Mouse (Mus musculus) CH12.LX (cell line): ENCODE measurements around the gene Cxcl5. TPM values are rescaled to one million over a fixed set of nuclear protein-coding genes. Genes with fewer than 3 reads are reported as not detected.

ENCODE experiments used
- DNase-seq: peaks from one replicate; pipeline ENCODE4 v3.0.0-alpha.2; 2013; ENCODE audit errors: extremely low read depth
- H3K27ac ChIP-seq: 2 replicates; pipeline ENCODE4 v1.5.1; 2012; ENCODE audit warnings: low read depth, mild to moderate bottlenecking, control low read depth, moderate library complexity; ENCODE audit not compliant: insufficient read depth
- H3K27me3 ChIP-seq: replicated peaks from 2 replicates; pipeline ENCODE3; 2012; ENCODE audit warnings: inconsistent platforms
- H3K36me3 ChIP-seq, 2 experiments: replicated peaks in 1 of 2; 2 replicates each; pipeline versions ENCODE3 to v1.6.1; 2012; ENCODE audit warnings: inconsistent platforms in 1 of 2, low read length in 1 of 2, mild to moderate bottlenecking in 1 of 2, mixed read lengths in 1 of 2, moderate library complexity in 1 of 2; ENCODE audit not compliant: control insufficient read depth in 1 of 2, insufficient read depth in 1 of 2
- H3K4me1 ChIP-seq, 2 experiments: 2 replicates each; pipeline ENCODE4 v1.6.1; 2012; ENCODE audit warnings: inconsistent platforms in 1 of 2, moderate library complexity in 1 of 2; ENCODE audit not compliant: insufficient read depth in 2 of 2, control insufficient read depth in 1 of 2
- H3K4me2 ChIP-seq: 2 replicates; pipeline ENCODE4 v1.6.1; 2012; ENCODE audit warnings: low read depth, mild to moderate bottlenecking, control low read depth; ENCODE audit not compliant: poor library complexity, insufficient read depth, severe bottlenecking
- H3K4me3 ChIP-seq, 3 experiments: fragments of 150-350 bp in 1 of 3; sonication (generic) in 1 of 3; replicated peaks in 1 of 3; 2 replicates each; pipeline versions ENCODE3 to v1.5.1; 2011 to 2012; ENCODE audit warnings: low read depth in 2 of 3, low read length in 2 of 3, mild to moderate bottlenecking in 2 of 3, moderate library complexity in 2 of 3, control low read depth in 1 of 3, improper control_type of control experiment in 1 of 3, inconsistent platforms in 1 of 3, mixed read lengths in 1 of 3; ENCODE audit not compliant: poor library complexity in 1 of 3
- H3K79me2 ChIP-seq: replicated peaks from 2 replicates; pipeline ENCODE4 v1.6.1; 2012; ENCODE audit warnings: mild to moderate bottlenecking, moderate library complexity; ENCODE audit not compliant: control insufficient read depth, poor library complexity, insufficient read depth, severe bottlenecking; ENCODE audit errors: extremely low read depth
- H3K9ac ChIP-seq: 2 replicates; pipeline ENCODE4 v1.6.1; 2012; ENCODE audit warnings: low read depth, mild to moderate bottlenecking, control low read depth, moderate library complexity; ENCODE audit not compliant: insufficient read depth
- H3K9me3 ChIP-seq: replicated peaks from 2 replicates; pipeline ENCODE3; 2012; ENCODE audit warnings: low read length, inconsistent platforms, mixed read lengths
- BHLHE40 ChIP-seq: IDR thresholded peaks from 2 replicates; pipeline ENCODE4 v1.6.1; 2011; ENCODE audit warnings: mild to moderate bottlenecking, low read depth, low read length, improper control_type of control experiment
- CHD1 ChIP-seq: IDR thresholded peaks from 2 replicates; pipeline ENCODE4 v1.6.1; 2012; ENCODE audit warnings: low read depth, low read length, improper control_type of control experiment, inconsistent platforms
- E2F4 ChIP-seq: IDR thresholded peaks from 2 replicates; pipeline ENCODE4 v1.6.1; 2011; ENCODE audit warnings: low read depth, low read length, improper control_type of control experiment; ENCODE audit not compliant: insufficient replicate concordance
- ELF1 ChIP-seq: IDR thresholded peaks from 2 replicates; pipeline ENCODE4 v1.6.1; 2014; ENCODE audit warnings: low read depth, mild to moderate bottlenecking, inconsistent platforms, low read length, improper control_type of control experiment
- GABPA ChIP-seq: IDR thresholded peaks from 2 replicates; pipeline ENCODE4 v1.6.1; 2012; ENCODE audit warnings: low read depth, low read length, improper control_type of control experiment, inconsistent platforms; ENCODE audit not compliant: insufficient replicate concordance
- IRF4 ChIP-seq: IDR thresholded peaks from 2 replicates; pipeline ENCODE4 v1.6.1; 2014; ENCODE audit warnings: low read depth, mild to moderate bottlenecking, inconsistent platforms, low read length, improper control_type of control experiment
- JUND ChIP-seq: conservative IDR thresholded peaks from 2 replicates; pipeline ENCODE4 v1.6.1; 2011; ENCODE audit warnings: low read depth, low read length, improper control_type of control experiment
- KAT2A ChIP-seq: IDR thresholded peaks from 2 replicates; pipeline ENCODE4 v1.6.1; 2012; ENCODE audit warnings: low read length, improper control_type of control experiment, inconsistent platforms; ENCODE audit not compliant: insufficient replicate concordance
- MAFK ChIP-seq: IDR thresholded peaks from 2 replicates; pipeline ENCODE4 v1.6.1; 2011; ENCODE audit warnings: low read length, improper control_type of control experiment; ENCODE audit not compliant: insufficient replicate concordance
- MAZ ChIP-seq: IDR thresholded peaks from 2 replicates; pipeline ENCODE4 v1.6.1; 2012; ENCODE audit warnings: low read depth, mild to moderate bottlenecking, inconsistent platforms, low read length, improper control_type of control experiment, moderate library complexity
- MYC ChIP-seq: IDR thresholded peaks from 2 replicates; pipeline ENCODE4 v1.6.1; 2011; ENCODE audit warnings: low read depth, mild to moderate bottlenecking, improper control_type of control experiment, low read length
- NELFE ChIP-seq: IDR thresholded peaks from 2 replicates; pipeline ENCODE4 v1.6.1; 2011; ENCODE audit warnings: low read depth, low read length, improper control_type of control experiment
- NRF1 ChIP-seq: IDR thresholded peaks from 2 replicates; pipeline ENCODE4 v1.6.1; 2014; ENCODE audit warnings: low read depth, mild to moderate bottlenecking, inconsistent platforms, low read length, improper control_type of control experiment, moderate library complexity
- POLR2AphosphoS2 ChIP-seq: IDR thresholded peaks from 2 replicates; pipeline ENCODE4 v1.6.1; 2011; ENCODE audit warnings: low read depth, low read length, improper control_type of control experiment
- RAD21 ChIP-seq: IDR thresholded peaks from 2 replicates; pipeline ENCODE4 v1.6.1; 2011; ENCODE audit warnings: low read depth, mild to moderate bottlenecking, low read length, improper control_type of control experiment, moderate library complexity
- RCOR1 ChIP-seq: conservative IDR thresholded peaks from 2 replicates; pipeline ENCODE4 v1.6.1; 2012; ENCODE audit warnings: low read depth, mild to moderate bottlenecking, inconsistent platforms, low read length, improper control_type of control experiment
- TBP ChIP-seq: conservative IDR thresholded peaks from 2 replicates; pipeline ENCODE4 v1.6.1; 2011; ENCODE audit warnings: low read depth, low read length, improper control_type of control experiment
- TCF12 ChIP-seq: IDR thresholded peaks from 2 replicates; pipeline ENCODE4 v1.6.1; 2014; ENCODE audit warnings: low read depth, mild to moderate bottlenecking, inconsistent platforms, low read length, improper control_type of control experiment
- UBTF ChIP-seq: IDR thresholded peaks from 2 replicates; pipeline ENCODE4 v1.6.1; 2012; ENCODE audit warnings: low read depth, mild to moderate bottlenecking, inconsistent platforms, low read length, improper control_type of control experiment, moderate library complexity
- USF1 ChIP-seq: IDR thresholded peaks from 2 replicates; pipeline ENCODE4 v1.6.1; 2014; ENCODE audit warnings: low read depth, mild to moderate bottlenecking, inconsistent platforms, low read length, improper control_type of control experiment
- USF2 ChIP-seq: conservative IDR thresholded peaks from 2 replicates; pipeline ENCODE4 v1.6.1; 2011; ENCODE audit warnings: low read depth, low read length, improper control_type of control experiment
- ZC3H11A ChIP-seq: IDR thresholded peaks from 2 replicates; pipeline ENCODE4 v1.6.1; 2012; ENCODE audit warnings: low read depth, mild to moderate bottlenecking, inconsistent platforms, low read length, improper control_type of control experiment
- dilution Hi-C: fragments of 300-500 bp; cut with MboI; formaldehyde crosslinking; loops from 2 replicates; pipeline ENCODE4 v1.14.3; 2020; ENCODE audit warnings: low sequenced_read_pairs; ENCODE audit not compliant: extremely low pct_unique_long_range_greater_than_20kb, extremely low pct_ligation_motif_present
- in situ Hi-C: fragments of 300-500 bp; cut with MboI; formaldehyde crosslinking; loops from 3 replicates; pipeline ENCODE4 v1.14.3; 2019; ENCODE audit warnings: low sequenced_read_pairs, low pct_ligation_motif_present, low pct_unique_long_range_greater_than_20kb, mixed read lengths
- polyA plus RNA-seq: library from polyadenylated mRNA; unstranded; fragments of >175 nt; gene quantifications from 2 replicates; pipeline ENCODE4 v1.2.1, GENCODE M21; 2012; ENCODE audit warnings: low read depth; ENCODE audit not compliant: insufficient read length
- total RNA-seq, 2 experiments: library from RNA; depleted of rRNA; stranded (reverse); fragments of 300-350 nt in 1 of 2; fragments of >200 nt in 1 of 2; gene quantifications; 2 replicates each; pipeline ENCODE4 v1.2.3; 2012 to 2014

The Cxcl5 gene
- total and polyA plus RNA-seq, 3 experiments: not detected

DNA sequence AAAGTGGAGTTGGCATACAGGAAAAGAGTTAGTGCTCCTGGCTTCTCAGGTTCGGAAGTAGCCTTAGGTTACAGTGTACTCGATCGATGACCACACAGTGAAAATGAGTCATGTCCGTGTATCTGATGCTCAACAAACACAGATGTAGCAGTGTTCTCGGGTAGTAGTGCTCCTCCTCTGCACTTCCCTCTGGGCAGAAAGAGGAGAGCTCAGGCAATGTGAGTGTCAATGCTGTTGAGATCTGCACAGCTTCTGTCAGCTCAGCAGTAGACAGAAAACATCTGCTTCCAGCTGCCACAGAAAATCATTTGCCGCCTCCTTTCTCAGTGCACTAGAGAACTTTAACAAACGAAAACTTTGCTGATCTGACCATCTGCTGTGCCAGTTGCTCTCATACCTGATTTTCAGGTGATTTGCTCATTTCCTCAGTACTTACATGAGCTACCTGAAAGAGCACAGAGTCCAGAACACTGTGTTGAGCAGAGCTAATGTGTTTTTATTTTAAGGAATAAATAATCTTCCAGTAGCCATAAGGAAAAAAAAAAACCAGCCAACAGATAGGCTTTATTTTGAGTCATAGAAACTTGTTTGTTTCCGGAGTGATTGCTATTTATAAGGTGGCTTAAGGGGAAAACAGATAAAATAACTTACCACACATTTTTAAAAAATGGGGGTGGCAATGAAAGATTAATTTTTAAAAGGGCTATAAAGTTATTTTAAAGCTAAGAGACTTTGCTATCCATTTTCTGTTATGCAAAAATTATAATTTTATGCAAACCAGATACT is 6.9 kb downstream of the Cxcl5 start:
- in situ Hi-C loops (no loop called here), dilution Hi-C loops (no loop called here)
- DNase-seq: no peak
- H3K4me1 ChIP-seq: peaks cover 0 to 25% of the 10 kb centered on the region in 2 experiments; a peak in 2 of 4 replicates
- H3K4me2 ChIP-seq: no peak overlapping the region
- H3K4me3 ChIP-seq: no peak overlapping the region
- no peaks in the 10 kb centered on the region for H3K79me2 ChIP-seq
- H3K9me3 ChIP-seq: no peaks in the 10 kb centered on the region
- no peak overlapping the region for H3K27ac ChIP-seq
- no peak overlapping the region for H3K9ac ChIP-seq
- no peaks in the 10 kb centered on the region for H3K27me3 ChIP-seq
- no peaks in the 10 kb centered on the region for H3K36me3 ChIP-seq
- TF ChIP-seq USF1 (no peak), KAT2A (no peak), MAZ (no peak), JUND (no peak), UBTF (no peak), MYC (no peak)

DNA sequence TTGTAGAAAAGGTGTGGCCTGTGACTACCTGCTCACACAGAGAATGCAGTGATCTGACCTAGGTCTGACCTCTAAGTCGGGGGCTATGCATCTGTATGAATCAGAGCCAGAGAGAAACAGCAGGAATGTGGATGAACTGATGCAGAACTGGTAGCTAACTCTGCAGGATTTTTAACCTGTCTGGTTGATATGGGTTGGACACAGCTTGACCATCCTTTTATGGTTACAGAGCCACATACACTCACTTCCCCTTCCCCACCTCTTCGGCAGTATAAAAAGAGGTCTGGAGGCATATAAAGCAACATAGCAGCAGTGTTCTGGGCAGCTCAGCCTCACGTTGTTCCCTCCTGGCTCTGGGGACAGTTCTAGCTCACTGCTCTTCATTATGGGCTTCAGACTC is 9.1 kb downstream of the Cxcl5 start, which contains the start of gene Ppbp:
Gene Ppbp (plus strand): TSS at position 301 of the 400 bp plus-strand sequence.
- no peaks in the 10 kb centered on the region for H3K9me3 ChIP-seq
- no peak within 1 kb of the TSS for H3K9ac ChIP-seq
- no peak for DNase-seq
- H3K36me3 ChIP-seq: no peaks in the 10 kb centered on the region
- no peaks in the 10 kb centered on the region for H3K27me3 ChIP-seq
- in situ Hi-C loops (no loop called here), dilution Hi-C loops (no loop called here)
- H3K4me3 ChIP-seq: no peak within 1 kb of the TSS
- peaks cover 0 to 20% of the 10 kb centered on the region in 2 experiments; a peak in 2 of 4 replicates for H3K4me1 ChIP-seq
- no peak within 1 kb of the TSS for H3K27ac ChIP-seq
- no peaks in the 10 kb centered on the region for H3K79me2 ChIP-seq
- no peak for TF ChIP-seq BHLHE40
- no peak for TF ChIP-seq TCF12
- TF ChIP-seq ZC3H11A: no peak
- no peak for TF ChIP-seq RAD21
- no peak for TF ChIP-seq UBTF
- TF ChIP-seq GABPA: no peak
- no peak for TF ChIP-seq IRF4
- TF ChIP-seq CHD1: no peak
- TF ChIP-seq JUND: no peak
- no peak for TF ChIP-seq ELF1
- TF ChIP-seq USF2: no peak
- no peak for TF ChIP-seq NELFE
- no peak for TF ChIP-seq MAZ
- TF ChIP-seq RCOR1: no peak
- TF ChIP-seq POLR2AphosphoS2: no peak
- TF ChIP-seq TBP: no peak
- TF ChIP-seq MAFK: no peak
- TF ChIP-seq E2F4: no peak
- TF ChIP-seq NRF1: no peak
- H3K4me2 ChIP-seq: no peak within 1 kb of the TSS
